Mouse (Mus musculus): ENCODE results near the gene Stx1b.

DNA sequence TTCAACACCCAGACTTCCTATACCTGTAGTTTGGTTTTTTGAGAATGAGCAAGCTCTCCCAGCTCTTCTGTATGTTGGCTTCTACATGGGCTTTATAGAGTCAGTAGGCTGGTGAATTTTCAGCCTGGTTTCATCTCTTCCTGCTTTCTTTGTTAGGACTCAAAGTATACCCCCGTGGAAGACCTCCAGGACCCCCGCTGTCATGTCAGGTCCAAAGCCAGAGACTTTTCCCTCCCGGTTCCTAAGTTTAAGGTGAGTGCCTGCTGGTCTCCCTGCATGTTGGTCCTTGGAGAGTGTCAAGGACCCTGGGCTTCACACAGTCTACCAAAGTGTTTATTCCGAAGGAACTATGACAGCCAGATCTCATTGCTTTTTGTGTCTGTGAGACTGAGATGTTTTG lies 46.0 kb downstream of the Stx1b start:
- TF ChIP-seq CTCF (IDR thresholded peaks at IDR 0.05; ENCODE audit: low read depth, low read length) (no peak), POLR2A (IDR thresholded peaks at IDR 0.05; ENCODE audit: insufficient read depth, low read length) (no peak), EP300 (IDR thresholded peaks at IDR 0.05; ENCODE audit: insufficient read depth, low read depth, low read length) (no peak)
